Mouse (Mus musculus) CH12.LX (cell line): ENCODE measurements around the gene Mgat3. TPM values are rescaled to one million over a fixed set of nuclear protein-coding genes. Genes with fewer than 3 reads are reported as not detected.

ENCODE experiments used
- DNase-seq: peaks from one replicate; pipeline ENCODE4 v3.0.0-alpha.2; 2013; ENCODE audit errors: extremely low read depth
- H3K27ac ChIP-seq: 2 replicates; pipeline ENCODE4 v1.5.1; 2012; ENCODE audit warnings: low read depth, mild to moderate bottlenecking, control low read depth, moderate library complexity; ENCODE audit not compliant: insufficient read depth
- H3K27me3 ChIP-seq: replicated peaks from 2 replicates; pipeline ENCODE3; 2012; ENCODE audit warnings: inconsistent platforms
- H3K36me3 ChIP-seq, 2 experiments: replicated peaks in 1 of 2; 2 replicates each; pipeline versions ENCODE3 to v1.6.1; 2012; ENCODE audit warnings: inconsistent platforms in 1 of 2, low read length in 1 of 2, mild to moderate bottlenecking in 1 of 2, mixed read lengths in 1 of 2, moderate library complexity in 1 of 2; ENCODE audit not compliant: control insufficient read depth in 1 of 2, insufficient read depth in 1 of 2
- H3K4me1 ChIP-seq, 2 experiments: 2 replicates each; pipeline ENCODE4 v1.6.1; 2012; ENCODE audit warnings: inconsistent platforms in 1 of 2, moderate library complexity in 1 of 2; ENCODE audit not compliant: insufficient read depth in 2 of 2, control insufficient read depth in 1 of 2
- H3K4me2 ChIP-seq: 2 replicates; pipeline ENCODE4 v1.6.1; 2012; ENCODE audit warnings: low read depth, mild to moderate bottlenecking, control low read depth; ENCODE audit not compliant: poor library complexity, insufficient read depth, severe bottlenecking
- H3K4me3 ChIP-seq, 3 experiments: fragments of 150-350 bp in 1 of 3; sonication (generic) in 1 of 3; replicated peaks in 1 of 3; 2 replicates each; pipeline versions ENCODE3 to v1.5.1; 2011 to 2012; ENCODE audit warnings: low read depth in 2 of 3, low read length in 2 of 3, mild to moderate bottlenecking in 2 of 3, moderate library complexity in 2 of 3, control low read depth in 1 of 3, improper control_type of control experiment in 1 of 3, inconsistent platforms in 1 of 3, mixed read lengths in 1 of 3; ENCODE audit not compliant: poor library complexity in 1 of 3
- H3K79me2 ChIP-seq: replicated peaks from 2 replicates; pipeline ENCODE4 v1.6.1; 2012; ENCODE audit warnings: mild to moderate bottlenecking, moderate library complexity; ENCODE audit not compliant: control insufficient read depth, poor library complexity, insufficient read depth, severe bottlenecking; ENCODE audit errors: extremely low read depth
- H3K9ac ChIP-seq: 2 replicates; pipeline ENCODE4 v1.6.1; 2012; ENCODE audit warnings: low read depth, mild to moderate bottlenecking, control low read depth, moderate library complexity; ENCODE audit not compliant: insufficient read depth
- H3K9me3 ChIP-seq: replicated peaks from 2 replicates; pipeline ENCODE3; 2012; ENCODE audit warnings: low read length, inconsistent platforms, mixed read lengths
- CHD1 ChIP-seq: IDR thresholded peaks from 2 replicates; pipeline ENCODE4 v1.6.1; 2012; ENCODE audit warnings: low read depth, low read length, improper control_type of control experiment, inconsistent platforms
- E2F4 ChIP-seq: IDR thresholded peaks from 2 replicates; pipeline ENCODE4 v1.6.1; 2011; ENCODE audit warnings: low read depth, low read length, improper control_type of control experiment; ENCODE audit not compliant: insufficient replicate concordance
- HCFC1 ChIP-seq: IDR thresholded peaks from 2 replicates; pipeline ENCODE4 v1.6.1; 2012; ENCODE audit warnings: low read depth, mild to moderate bottlenecking, inconsistent platforms, low read length, improper control_type of control experiment
- IRF4 ChIP-seq: IDR thresholded peaks from 2 replicates; pipeline ENCODE4 v1.6.1; 2014; ENCODE audit warnings: low read depth, mild to moderate bottlenecking, inconsistent platforms, low read length, improper control_type of control experiment
- JUN ChIP-seq: IDR thresholded peaks from 2 replicates; pipeline ENCODE4 v1.6.1; 2011; ENCODE audit warnings: low read depth, mild to moderate bottlenecking, low read length, improper control_type of control experiment, moderate library complexity; ENCODE audit not compliant: insufficient read depth
- KAT2A ChIP-seq: IDR thresholded peaks from 2 replicates; pipeline ENCODE4 v1.6.1; 2012; ENCODE audit warnings: low read length, improper control_type of control experiment, inconsistent platforms; ENCODE audit not compliant: insufficient replicate concordance
- MAX ChIP-seq: IDR thresholded peaks from 2 replicates; pipeline ENCODE4 v1.6.1; 2011; ENCODE audit warnings: low read length, improper control_type of control experiment
- MYC ChIP-seq: IDR thresholded peaks from 2 replicates; pipeline ENCODE4 v1.6.1; 2011; ENCODE audit warnings: low read depth, mild to moderate bottlenecking, improper control_type of control experiment, low read length
- NRF1 ChIP-seq: IDR thresholded peaks from 2 replicates; pipeline ENCODE4 v1.6.1; 2014; ENCODE audit warnings: low read depth, mild to moderate bottlenecking, inconsistent platforms, low read length, improper control_type of control experiment, moderate library complexity
- POLR2AphosphoS2 ChIP-seq: IDR thresholded peaks from 2 replicates; pipeline ENCODE4 v1.6.1; 2011; ENCODE audit warnings: low read depth, low read length, improper control_type of control experiment
- RAD21 ChIP-seq: IDR thresholded peaks from 2 replicates; pipeline ENCODE4 v1.6.1; 2011; ENCODE audit warnings: low read depth, mild to moderate bottlenecking, low read length, improper control_type of control experiment, moderate library complexity
- SMC3 ChIP-seq: IDR thresholded peaks from 2 replicates; pipeline ENCODE4 v1.6.1; 2011; ENCODE audit warnings: low read depth, low read length, improper control_type of control experiment
- TBP ChIP-seq: conservative IDR thresholded peaks from 2 replicates; pipeline ENCODE4 v1.6.1; 2011; ENCODE audit warnings: low read depth, low read length, improper control_type of control experiment
- UBTF ChIP-seq: IDR thresholded peaks from 2 replicates; pipeline ENCODE4 v1.6.1; 2012; ENCODE audit warnings: low read depth, mild to moderate bottlenecking, inconsistent platforms, low read length, improper control_type of control experiment, moderate library complexity
- USF1 ChIP-seq: IDR thresholded peaks from 2 replicates; pipeline ENCODE4 v1.6.1; 2014; ENCODE audit warnings: low read depth, mild to moderate bottlenecking, inconsistent platforms, low read length, improper control_type of control experiment
- USF2 ChIP-seq: conservative IDR thresholded peaks from 2 replicates; pipeline ENCODE4 v1.6.1; 2011; ENCODE audit warnings: low read depth, low read length, improper control_type of control experiment
- dilution Hi-C: fragments of 300-500 bp; cut with MboI; formaldehyde crosslinking; loops from 2 replicates; pipeline ENCODE4 v1.14.3; 2020; ENCODE audit warnings: low sequenced_read_pairs; ENCODE audit not compliant: extremely low pct_unique_long_range_greater_than_20kb, extremely low pct_ligation_motif_present
- in situ Hi-C: fragments of 300-500 bp; cut with MboI; formaldehyde crosslinking; loops from 3 replicates; pipeline ENCODE4 v1.14.3; 2019; ENCODE audit warnings: low sequenced_read_pairs, low pct_ligation_motif_present, low pct_unique_long_range_greater_than_20kb, mixed read lengths
- polyA plus RNA-seq: library from polyadenylated mRNA; unstranded; fragments of >175 nt; gene quantifications from 2 replicates; pipeline ENCODE4 v1.2.1, GENCODE M21; 2012; ENCODE audit warnings: low read depth; ENCODE audit not compliant: insufficient read length
- total RNA-seq, 2 experiments: library from RNA; depleted of rRNA; stranded (reverse); fragments of 300-350 nt in 1 of 2; fragments of >200 nt in 1 of 2; gene quantifications; 2 replicates each; pipeline ENCODE4 v1.2.3; 2012 to 2014

The Mgat3 gene
- total and polyA plus RNA-seq, 3 experiments, result 0.09 to 0.36 (median 0.21) TPM

DNA sequence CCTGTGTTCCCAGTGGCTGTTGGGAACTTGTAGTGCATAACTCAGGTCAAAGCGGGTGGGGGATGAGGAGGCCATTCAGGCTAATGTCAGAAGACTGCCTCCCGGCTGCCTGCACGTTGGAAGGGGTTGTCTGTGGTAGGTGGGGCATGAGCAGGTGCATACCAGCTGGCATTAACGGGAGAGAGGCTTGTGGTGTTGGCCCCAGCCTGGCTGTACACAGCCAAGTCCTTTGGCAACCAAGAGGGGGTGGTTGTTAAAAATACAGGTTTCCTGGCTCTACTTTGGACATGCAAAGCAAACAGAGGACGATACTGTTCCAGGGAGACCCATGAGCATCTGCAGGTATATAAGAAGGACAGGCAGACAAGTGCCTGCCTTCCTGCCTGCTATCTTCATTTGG, 8.1 kb upstream of the Mgat3 start:
- TF ChIP-seq JUN, result no peak
- no peak for TF ChIP-seq TBP
- TF ChIP-seq IRF4, result no peak
- TF ChIP-seq KAT2A, result no peak
- no peak for TF ChIP-seq E2F4
- TF ChIP-seq CHD1, result no peak
- no peak for TF ChIP-seq HCFC1
- TF ChIP-seq USF2, result no peak
- TF ChIP-seq POLR2AphosphoS2, result no peak
- TF ChIP-seq USF1, result no peak
- TF ChIP-seq, all 38 proteins: peak for 0
- Histone ChIP-seq H3K4me3 (no peak overlapping the region), H3K79me2 (no peaks in the 10 kb centered on the region), H3K27ac (no peak overlapping the region), H3K4me1 (no peaks in the 10 kb centered on the region; a peak in 1 of 4 replicates), H3K4me2 (no peak overlapping the region), H3K9ac (no peak overlapping the region), H3K36me3 (peaks cover 14 to 28% of the 10 kb centered on the region in 2 experiments), H3K27me3 (peaks cover 24% of the 10 kb centered on the region), H3K9me3 (no peaks in the 10 kb centered on the region)
- dilution Hi-C loops (no loop called here), in situ Hi-C loops (no loop called here)
- no peak for DNase-seq

DNA sequence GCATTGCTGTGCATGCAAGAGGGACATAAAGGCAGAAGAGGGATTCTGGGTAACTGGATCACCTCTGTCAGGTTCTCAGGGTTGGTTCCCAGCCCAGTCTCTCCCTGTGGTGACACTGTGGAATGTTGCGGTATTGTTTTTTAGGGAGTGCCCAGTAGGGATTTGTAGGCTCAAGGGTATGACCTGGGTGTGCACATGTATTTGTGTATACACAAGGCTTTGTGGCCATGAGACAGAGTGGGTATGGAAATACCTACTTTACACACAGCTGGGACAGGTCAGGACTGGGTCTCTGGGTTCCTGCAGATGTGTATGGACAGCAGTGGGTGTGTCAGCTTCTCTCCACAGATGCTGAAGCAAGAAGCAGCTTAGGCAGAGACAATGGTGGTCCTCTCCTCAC, 4.0 kb upstream of the Mgat3 start:
- no peak for DNase-seq
- Histone ChIP-seq H3K27ac (no peak overlapping the region), H3K27me3 (peaks cover 59% of the 10 kb centered on the region)

DNA sequence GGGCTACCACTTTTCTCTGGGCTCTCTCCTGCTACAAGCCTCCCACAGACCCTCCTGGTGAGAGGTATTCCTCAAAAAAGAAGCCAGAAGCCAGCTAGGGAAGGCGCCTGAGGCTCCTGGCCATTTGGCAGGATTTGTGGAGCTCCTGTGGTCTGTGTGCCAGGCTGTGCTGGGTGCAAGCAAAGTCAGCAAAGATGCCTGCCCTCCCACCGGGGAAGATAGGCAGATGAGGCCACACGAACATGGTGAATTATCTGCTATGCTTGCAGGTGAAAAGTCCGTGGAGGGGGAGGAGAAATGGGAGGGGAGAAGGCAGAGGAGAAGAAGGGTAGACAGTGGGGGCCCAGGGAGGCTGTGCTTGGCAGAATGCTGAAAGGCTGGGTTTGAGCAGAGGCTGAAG, 3.2 kb upstream of the Mgat3 start:
- no peak for TF ChIP-seq NRF1
- Histone ChIP-seq H3K4me1 (peaks cover 4 to 9% of the 10 kb centered on the region in 2 experiments; a peak in 3 of 4 replicates), H3K4me3 (no peak overlapping the region), H3K9ac (no peak overlapping the region), H3K79me2 (no peaks in the 10 kb centered on the region), H3K4me2 (no peak overlapping the region), H3K27me3 (peaks cover 67% of the 10 kb centered on the region), H3K9me3 (peaks cover 2% of the 10 kb centered on the region), H3K36me3 (no peaks in the 10 kb centered on the region), H3K27ac (no peak overlapping the region)
- dilution Hi-C loops (no loop called here), in situ Hi-C loops (no loop called here)
- no peak for DNase-seq

More for the DNA sequence above, 4.0 kb upstream of the Mgat3 start:
- Histone ChIP-seq H3K4me2 (no peak overlapping the region), H3K4me1 (peaks cover 4 to 9% of the 10 kb centered on the region in 2 experiments; a peak in 3 of 4 replicates)
- dilution Hi-C loops, result no loop called here
- TF ChIP-seq MAX (no peak), UBTF (no peak), MYC (no peak), USF2 (no peak), POLR2AphosphoS2 (no peak), E2F4 (no peak), RAD21 (no peak), SMC3 (no peak)
- TF ChIP-seq, all 38 proteins: peak for 0
- Histone ChIP-seq H3K4me3 (no peak overlapping the region), H3K9me3 (peaks cover 2% of the 10 kb centered on the region), H3K9ac (no peak overlapping the region), H3K36me3 (no peaks in the 10 kb centered on the region), H3K79me2 (no peaks in the 10 kb centered on the region)
- in situ Hi-C loops, result no loop called here
